Mouse (Mus musculus) olfactory bulb, adult 2 months (tissue): Measurements from ENCODE around the gene Pkm. TPM values are rescaled to one million over a fixed set of nuclear protein-coding genes. Genes with fewer than 3 reads are reported as not detected.
A peak's percentile ranks its signal among the peaks of the same experiment; 100 is the strongest.

ENCODE experiments used
- H3K27ac ChIP-seq: fragments of 200-500 bp; 2 replicates; pipeline ENCODE4 v1.5.1; 2012; ENCODE audit warnings: low read depth, low read length; ENCODE audit not compliant: insufficient read depth
- H3K4me1 ChIP-seq: fragments of 200-500 bp; 2 replicates; pipeline ENCODE4 v1.6.1; 2012; ENCODE audit warnings: low read length; ENCODE audit not compliant: control insufficient read depth, insufficient read depth
- H3K4me3 ChIP-seq: fragments of 200-500 bp; 2 replicates; pipeline ENCODE4 v1.5.1; 2012; ENCODE audit warnings: mild to moderate bottlenecking, low read depth, low read length, moderate library complexity; ENCODE audit not compliant: insufficient read depth
- CTCF ChIP-seq: fragments of 200-500 bp; IDR thresholded peaks from 2 replicates; pipeline ENCODE4 v1.5.1; 2012; ENCODE audit warnings: low read depth, mild to moderate bottlenecking, low read length, moderate library complexity; ENCODE audit not compliant: insufficient read depth
- POLR2A ChIP-seq: fragments of 200-500 bp; IDR thresholded peaks from 2 replicates; pipeline ENCODE4 v1.6.1; 2012; ENCODE audit warnings: mild to moderate bottlenecking, low read depth, low read length, moderate library complexity; ENCODE audit not compliant: insufficient read depth
- WGBS: fragments of 180-500 bp; shearing (Covaris S2); methylation state at CpG from one replicate; pipeline ENCODE4 v1.1.7; 2018; 5-methylcytosine and 5-hydroxymethylcytosine counted together
- polyA plus RNA-seq: library from polyadenylated mRNA; stranded (reverse); fragments of >200 nt; gene quantifications from 2 replicates; pipeline ENCODE4 v1.2.4, GENCODE M21; 2012; ENCODE audit warnings: low replicate concordance; ENCODE audit not compliant: missing spikeins, insufficient read depth, insufficient read length

Pkm gene
- polyA plus RNA-seq, 1 experiment, result 209 TPM

- Histone ChIP-seq H3K4me1 (no peaks in the 10 kb centered on the region), H3K27ac (no peak overlapping the region), H3K4me3 (no peak overlapping the region)
- TF ChIP-seq CTCF (no peak), POLR2A (no peak)
- 98% methylated on average over 4 of the region's 4 CpGs for WGBS
Observed at GRCm38 (mm10) chr9:59649911-59650310, 6.3 kb upstream of the Pkm start.

DNA sequence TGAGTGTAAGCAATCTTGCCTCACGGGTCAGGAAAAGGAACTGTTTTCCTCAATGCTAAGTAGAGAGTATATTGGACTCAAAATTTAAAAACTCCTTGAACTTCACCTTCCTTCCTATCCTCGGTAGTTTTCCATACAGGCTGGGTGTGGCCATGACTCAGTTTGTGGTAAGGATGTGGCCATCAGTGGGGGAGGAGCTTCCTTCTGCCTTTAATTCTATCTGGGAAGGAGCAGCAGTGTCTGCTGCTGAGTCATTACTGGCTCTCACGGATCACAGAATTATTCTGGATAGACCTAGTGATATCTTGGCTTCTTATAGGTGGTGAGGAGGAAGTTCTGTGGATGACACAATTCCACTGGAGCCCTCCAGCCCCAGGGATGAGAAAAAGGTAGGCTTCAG, 2.8 kb upstream of the Pkm start:
- Histone ChIP-seq H3K27ac (no peak overlapping the region), H3K4me1 (no peaks in the 10 kb centered on the region), H3K4me3 (no peak overlapping the region)
- WGBS, result 31% methylated on average over 3 of the region's 3 CpGs
- TF ChIP-seq POLR2A (no peak), CTCF (no peak)

GRCm38 (mm10) chr9:59654450-59654983, 1.7 kb upstream of the Pkm start:
- WGBS, result 66% methylated on average over 2 of the region's 2 CpGs
- TF ChIP-seq POLR2A, result no peak
- no peak for TF ChIP-seq CTCF
- peaks cover under 1% of the 10 kb centered on the region for H3K4me1 ChIP-seq
- H3K4me3 ChIP-seq, result no peak overlapping the region
- no peak overlapping the region for H3K27ac ChIP-seq

DNA sequence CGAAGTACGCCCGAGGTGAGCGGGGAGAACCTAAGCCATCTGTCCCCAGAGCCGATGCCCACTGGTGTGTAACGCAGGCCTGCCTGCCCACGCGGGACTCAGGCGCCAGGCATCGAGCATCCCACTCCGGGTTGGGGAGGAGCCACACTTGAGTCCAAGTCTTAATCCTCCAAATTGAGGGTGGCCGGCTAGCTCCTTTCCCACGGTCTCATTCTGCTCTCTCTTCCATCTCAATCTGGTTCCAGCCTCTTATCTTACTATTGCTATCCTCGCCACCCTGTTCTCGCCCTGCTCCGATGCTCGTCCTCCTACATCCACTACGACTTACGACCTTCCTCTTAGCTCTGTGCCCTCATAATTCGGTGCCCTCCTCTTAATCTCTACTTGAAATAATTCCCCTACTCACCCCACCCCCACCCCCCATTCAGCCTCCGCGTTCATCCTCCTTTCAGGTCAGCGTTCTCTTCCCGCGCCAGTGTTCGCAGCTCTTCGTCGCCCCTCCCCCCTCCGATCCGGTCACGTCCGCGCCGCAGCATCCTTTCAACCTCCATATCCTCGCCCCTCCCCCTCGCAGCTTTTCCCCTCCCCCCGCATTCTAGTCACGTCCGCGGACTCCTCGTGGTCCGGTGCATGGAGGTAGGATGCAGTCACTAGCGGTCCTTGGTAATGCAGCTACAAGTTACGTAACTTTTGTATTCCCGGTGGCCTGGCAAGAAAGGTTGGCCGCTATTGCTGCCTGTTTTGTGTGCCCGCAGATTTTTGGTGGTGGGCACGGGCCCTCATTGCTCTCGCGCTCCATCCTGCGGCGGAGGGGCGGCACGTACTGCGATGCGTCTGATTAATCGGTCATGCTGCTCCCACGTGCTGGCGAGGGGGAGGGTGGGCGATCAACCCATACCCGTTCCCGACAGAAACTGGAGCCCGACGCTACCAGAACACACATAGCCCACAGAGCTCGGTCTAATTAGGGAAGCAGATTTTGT, 758 bp downstream of the Pkm start:
- Histone ChIP-seq H3K4me1 (peaks cover 16% of the 10 kb centered on the region), H3K27ac (peak overlapping the region; percentile 96), H3K4me3 (peak overlapping the region; percentile 71)
- under 1% methylated on average over 65 of the region's 65 CpGs for WGBS
- TF ChIP-seq CTCF (0 out of 2 replicates have a peak, but pooled peaks have one; percentile 20), POLR2A (0 out of 2 replicates have a peak, but pooled peaks have one; percentile 24)

- Histone ChIP-seq H3K4me3 (no peak overlapping the region), H3K4me1 (peaks cover 22% of the 10 kb centered on the region), H3K27ac (no peak overlapping the region)
- WGBS, result 9% methylated on average over 4 of the region's 4 CpGs
- no peak for TF ChIP-seq CTCF
Observed at GRCm38 (mm10) chr9:59658146-59658545, 2.0 kb downstream of the Pkm start.

DNA sequence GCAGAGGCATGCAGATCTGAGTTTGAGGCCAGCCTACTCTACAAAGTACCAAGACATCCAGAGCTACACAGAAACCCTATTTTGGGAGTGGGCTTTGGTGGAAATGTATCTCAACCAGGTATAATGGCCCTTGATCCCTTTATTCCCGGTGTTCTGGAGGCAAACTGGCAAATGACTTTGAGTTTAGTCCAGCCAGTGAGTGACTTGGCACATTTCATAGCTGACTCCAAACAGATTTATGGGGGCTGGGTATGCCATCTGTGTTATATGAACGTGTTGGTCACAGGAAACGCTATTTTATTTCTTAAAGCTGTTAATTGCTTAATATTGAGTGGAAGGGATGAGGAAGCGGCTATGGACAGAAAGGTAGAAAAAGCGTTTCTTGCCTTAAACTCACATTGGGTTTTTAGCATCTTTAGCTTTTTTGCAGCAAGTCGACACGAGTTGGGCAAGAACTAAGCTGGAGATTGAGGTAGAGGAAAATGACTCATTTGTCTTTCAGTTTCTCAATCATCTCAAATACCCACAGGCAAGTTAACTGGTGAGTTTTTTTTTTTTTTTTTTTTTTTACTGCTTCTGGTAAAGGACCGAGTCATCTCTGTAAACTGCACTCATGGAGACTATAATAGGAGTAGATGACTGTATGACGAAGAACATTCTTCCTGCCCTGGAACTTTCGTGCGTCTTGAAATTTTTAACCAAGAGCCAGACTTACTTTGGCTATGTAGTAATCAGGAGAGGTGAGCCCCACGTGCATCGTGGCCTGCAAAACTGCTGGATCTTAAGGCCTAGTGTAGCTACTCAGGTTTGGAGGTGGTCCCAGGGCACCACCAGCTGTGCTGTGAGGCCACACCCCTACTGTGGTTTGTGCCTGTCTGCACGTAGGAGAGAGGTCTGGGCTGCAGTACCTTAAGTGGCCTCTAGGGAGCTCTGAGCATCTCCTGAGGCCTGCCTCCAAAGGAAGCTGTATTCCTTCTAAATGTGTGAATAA, 3.2 kb downstream of the Pkm start:
- 31% methylated on average over 14 of the region's 14 CpGs for WGBS
- TF ChIP-seq CTCF (peak; percentile 39; the same call in 1 of the 2 replicates), POLR2A (no peak)
- no peak overlapping the region for H3K4me3 ChIP-seq
- H3K4me1 ChIP-seq, result peaks cover 25% of the 10 kb centered on the region
- no peak overlapping the region for H3K27ac ChIP-seq

GRCm38 (mm10) chr9:59660421-59660820, 4.3 kb downstream of the Pkm start:
- peaks cover 28% of the 10 kb centered on the region for H3K4me1 ChIP-seq
- no peak overlapping the region for H3K27ac ChIP-seq
- H3K4me3 ChIP-seq, result no peak overlapping the region; the same call in 1 of the 2 replicates
- no peak for TF ChIP-seq CTCF
- no peak for TF ChIP-seq POLR2A
- WGBS, result 17% methylated on average over 10 of the region's 10 CpGs

DNA sequence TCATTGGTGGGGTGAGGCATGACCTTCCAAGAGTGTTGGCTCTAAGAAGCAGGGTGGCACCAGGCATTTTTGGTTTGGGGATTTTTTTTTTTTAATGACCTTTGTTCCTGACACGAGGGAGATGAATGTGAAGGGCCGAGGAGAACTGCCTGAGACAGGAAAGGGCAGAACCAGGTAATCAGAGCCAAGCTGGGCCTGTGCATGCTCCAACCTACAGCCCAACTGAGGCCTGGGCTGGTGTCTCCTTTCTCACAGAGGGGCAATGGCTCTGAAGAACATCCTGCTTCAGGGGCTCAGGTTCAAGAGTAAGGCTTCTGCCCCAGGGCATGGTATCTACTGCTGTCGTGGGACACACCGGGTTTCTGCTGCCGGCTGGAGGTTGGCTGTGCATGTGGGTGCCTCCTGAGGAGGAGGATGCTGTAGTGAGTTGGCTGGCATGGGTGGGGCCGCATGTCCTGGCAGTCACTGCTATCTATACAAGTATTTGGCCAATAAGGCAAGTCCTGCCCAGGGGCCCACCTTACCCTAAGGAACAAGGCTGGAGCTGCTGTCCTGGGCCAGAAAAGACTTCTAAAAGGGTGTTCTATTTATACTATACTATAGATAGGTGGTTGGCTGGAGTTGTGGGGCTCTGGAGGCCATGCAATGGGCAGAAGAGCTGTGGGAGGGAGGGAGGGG, 5.3 kb downstream of the Pkm start:
- 45% methylated on average over 6 of the region's 6 CpGs for WGBS
- Histone ChIP-seq H3K27ac (peak overlapping the region; percentile 38; the same call in 1 of the 2 replicates), H3K4me1 (peaks cover 28% of the 10 kb centered on the region), H3K4me3 (no peak overlapping the region)
- TF ChIP-seq POLR2A, result no peak
- TF ChIP-seq CTCF, result no peak
